Mouse (Mus musculus) neural tube, embryonic 11.5 days (tissue): ENCODE measurements around the gene Mrrf. TPM values are rescaled to one million over a fixed set of nuclear protein-coding genes. Genes with fewer than 3 reads are reported as not detected.

Source experiments
- ATAC-seq: fragments of 200-750 bp; cut with Nextera tagmentation; 2 replicates; pipeline ENCODE4 v1.8.0; 2017; ENCODE audit warnings: moderate number of reproducible peaks, mild to moderate bottlenecking, moderate TSS enrichment, moderate library complexity; ENCODE audit not compliant: insufficient read depth, low FRiP score, low TSS enrichment
- DNase-seq: peaks from one replicate; pipeline ENCODE4 v3.0.0-alpha.2; 2015; ENCODE audit warnings: low spot score
- H3K27ac ChIP-seq: fragments of 300-500 bp; sonication (generic); 2 replicates; pipeline ENCODE4 v1.5.1; 2014; ENCODE audit warnings: low read depth, mild to moderate bottlenecking, low read length
- H3K27me3 ChIP-seq: fragments of 300-500 bp; sonication (generic); 2 replicates; pipeline ENCODE4 v1.6.1; 2014; ENCODE audit warnings: mild to moderate bottlenecking, low read length, mixed read lengths; ENCODE audit not compliant: control insufficient read depth, insufficient read depth
- H3K36me3 ChIP-seq: fragments of 300-500 bp; sonication (generic); 2 replicates; pipeline ENCODE4 v1.6.1; 2014; ENCODE audit warnings: mild to moderate bottlenecking, low read length, moderate library complexity, mixed read lengths; ENCODE audit not compliant: control insufficient read depth, insufficient read depth
- H3K4me1 ChIP-seq: fragments of 300-500 bp; sonication (generic); 2 replicates; pipeline ENCODE4 v1.6.1; 2014; ENCODE audit warnings: low read length, mixed read lengths; ENCODE audit not compliant: control insufficient read depth, insufficient read depth
- H3K4me2 ChIP-seq: fragments of 300-500 bp; sonication (generic); 2 replicates; pipeline ENCODE4 v1.6.1; 2014; ENCODE audit warnings: low read depth, mild to moderate bottlenecking, moderate library complexity
- H3K4me3 ChIP-seq: fragments of 300-500 bp; sonication (generic); 2 replicates; pipeline ENCODE4 v1.5.1; 2014; ENCODE audit warnings: low read depth, low read length
- H3K9ac ChIP-seq: fragments of 300-500 bp; sonication (generic); 2 replicates; pipeline ENCODE4 v1.6.1; 2014; ENCODE audit warnings: mild to moderate bottlenecking, low read length
- H3K9me3 ChIP-seq: fragments of 300-500 bp; sonication (generic); 2 replicates; pipeline ENCODE4 v1.6.1; 2016; ENCODE audit warnings: low read length; ENCODE audit not compliant: control insufficient read depth
- WGBS: fragments of 180-500 bp; shearing (Covaris S2); extraction: QIAGEN DNeasy Blood & Tissue Kit; methylation state at CpG from one replicate; pipeline ENCODE4 v1.1.7; 2014; 5-methylcytosine and 5-hydroxymethylcytosine counted together
- polyA plus RNA-seq: library from polyadenylated mRNA; unstranded; fragments of >200 nt; fragmentation: Nextera tagmentation; extraction: Ambion mirVana; gene quantifications from 2 replicates; pipeline ENCODE4 v1.2.1, GENCODE M21; 2014

Gene Mrrf
- 31.3 and 32.1 TPM in 2 replicates for polyA plus RNA-seq

DNA sequence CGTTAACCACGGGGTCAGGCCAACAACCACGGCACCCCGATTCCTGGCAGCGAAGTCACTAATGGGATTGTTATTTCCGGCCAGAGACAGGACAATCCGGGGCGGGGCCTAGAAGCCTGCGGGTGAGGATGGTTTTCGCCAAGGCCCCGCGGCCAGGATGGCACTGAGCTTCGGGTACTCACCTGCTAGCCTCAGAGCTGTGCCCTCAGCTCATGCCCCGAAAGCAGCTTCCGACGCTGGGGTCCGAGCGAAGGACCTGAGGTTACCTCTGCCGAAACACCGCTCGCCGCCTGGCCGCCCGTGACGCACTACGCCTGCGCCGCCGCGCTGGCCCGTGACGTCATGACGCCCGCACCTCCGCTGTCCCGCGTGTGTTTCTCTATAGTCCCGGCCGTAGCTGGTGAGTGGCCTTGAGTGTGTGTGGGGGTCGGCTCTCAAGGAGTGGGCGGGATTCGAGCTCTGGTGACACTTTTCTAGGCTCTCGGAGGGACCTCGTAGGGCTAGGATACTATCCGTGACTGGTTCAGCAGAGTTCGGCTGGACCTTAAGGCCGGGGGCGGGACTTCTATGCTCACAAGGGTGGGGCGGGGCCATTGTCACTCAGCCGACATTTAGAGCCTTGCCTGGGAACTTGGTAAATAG is at the start of gene Mrrf, which contains the start of gene Rbm18:
TSS of gene Mrrf (plus strand) at position 90 of the 642 bp plus-strand sequence.
TSS of gene Rbm18 (minus strand) at position 474 of the 642 bp plus-strand sequence.
- peak; percentile 98 for ATAC-seq
- Histone ChIP-seq H3K9ac (peak within 1 kb of the TSS; percentile 80), H3K27me3 (no peaks in the 10 kb centered on the region), H3K27ac (0 out of 2 replicates have a peak within 1 kb of the TSS, but pooled peaks have one; percentile 55), H3K4me3 (peak within 1 kb of the TSS; percentile 78), H3K4me2 (peak within 1 kb of the TSS; percentile 64), H3K36me3 (peaks cover 5% of the 10 kb centered on the region), H3K4me1 (peaks cover 5% of the 10 kb centered on the region; the same call in 1 of the 2 replicates), H3K9me3 (no peaks in the 10 kb centered on the region)
- under 1% methylated on average over 50 of the region's 50 CpGs for WGBS
- DNase-seq, result peak; percentile 94

DNA sequence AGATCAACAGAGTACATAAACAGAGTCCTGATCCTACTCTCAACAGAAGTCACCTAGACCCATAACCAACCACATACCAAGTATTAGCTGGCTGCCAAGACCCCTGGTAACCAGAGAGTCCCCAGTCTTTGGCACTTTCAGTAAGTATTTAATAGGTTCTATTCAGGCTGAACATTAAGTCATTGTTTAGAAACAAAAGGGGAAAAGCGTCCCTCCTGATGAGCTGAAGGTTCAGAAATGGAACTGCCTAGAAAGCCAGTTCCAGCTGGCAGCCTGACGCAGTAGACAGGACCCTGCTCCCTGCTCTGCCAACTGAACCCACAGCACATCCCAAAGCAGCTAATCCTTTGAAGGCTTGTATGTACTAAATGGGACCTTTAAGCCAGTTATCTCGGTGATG is 47.0 kb upstream of the Mrrf start:
- WGBS, result 47% methylated on average over 3 of the region's 3 CpGs
- Histone ChIP-seq H3K9ac (no peak overlapping the region), H3K36me3 (no peaks in the 10 kb centered on the region), H3K27me3 (peaks cover 58% of the 10 kb centered on the region), H3K9me3 (no peaks in the 10 kb centered on the region), H3K27ac (no peak overlapping the region), H3K4me3 (no peak overlapping the region), H3K4me1 (peaks cover 6% of the 10 kb centered on the region), H3K4me2 (no peak overlapping the region)
- DNase-seq (no peak), ATAC-seq (no peak)

DNA sequence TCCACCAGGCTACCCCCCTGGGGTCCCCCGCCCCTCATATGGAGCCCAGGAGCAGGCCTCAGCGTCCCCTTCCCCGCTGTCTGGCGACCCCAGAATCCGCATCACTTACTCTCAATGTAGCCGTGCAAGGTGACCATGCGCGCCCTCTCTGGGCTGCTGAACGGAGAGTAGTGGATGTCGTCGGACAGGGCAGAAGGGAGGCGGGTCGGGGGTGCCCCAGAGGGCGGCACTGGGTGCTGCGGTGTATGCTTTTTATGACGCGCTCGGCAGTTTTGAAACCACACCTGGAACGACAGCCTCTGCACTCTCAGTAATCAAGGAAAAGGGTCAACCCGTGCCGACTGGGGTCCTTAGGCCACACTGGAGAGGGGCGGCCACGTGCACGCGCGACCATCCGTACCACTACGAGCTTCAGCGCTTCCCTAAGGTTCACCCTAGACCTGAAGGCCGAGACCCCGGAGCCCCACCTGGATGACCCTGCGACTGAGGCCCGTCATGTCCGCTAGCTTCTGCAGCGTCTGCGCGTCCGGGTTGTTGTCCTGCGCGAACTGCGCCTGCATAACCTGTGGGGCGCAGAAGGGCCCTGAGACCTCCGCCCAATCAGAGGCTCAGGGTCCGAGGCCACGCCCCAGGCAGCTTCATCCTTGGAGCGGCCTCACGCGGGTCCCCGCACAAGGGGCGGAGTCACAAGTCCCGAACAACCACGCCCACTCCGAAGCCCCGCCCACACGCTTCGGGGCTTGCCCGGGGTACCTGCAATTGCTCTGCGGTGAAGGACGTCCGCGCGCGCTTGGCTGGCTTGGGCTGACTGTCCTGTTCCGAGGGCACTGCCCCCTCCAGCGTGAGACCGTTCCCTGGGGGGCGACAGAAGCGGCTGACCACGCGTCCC is 45.1 kb upstream of the Mrrf start:
- no peak overlapping the region for H3K27ac ChIP-seq
- under 1% methylated on average over 69 of the region's 70 CpGs for WGBS

DNA sequence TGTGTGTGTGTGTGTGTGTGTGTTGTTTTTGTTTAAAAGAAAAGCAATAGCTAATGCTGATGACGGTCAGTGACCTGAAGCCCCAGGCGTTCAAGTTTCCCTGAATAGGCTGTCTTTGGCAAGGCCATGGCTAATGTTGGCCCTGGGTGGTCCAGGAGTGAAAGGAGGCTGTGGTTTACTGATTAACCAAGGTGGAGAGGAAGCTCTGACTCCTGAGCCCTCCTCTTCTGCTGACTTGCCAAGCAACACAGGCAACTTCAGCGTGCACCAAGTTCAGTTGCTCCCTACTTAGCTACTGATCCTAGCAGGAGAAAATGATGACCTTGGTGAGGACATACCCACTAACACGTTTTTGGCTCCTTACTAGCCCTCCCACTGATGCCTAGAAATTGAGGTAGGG is 43.4 kb upstream of the Mrrf start:
- Histone ChIP-seq H3K4me1 (peaks cover 6% of the 10 kb centered on the region), H3K4me3 (no peak overlapping the region), H3K9ac (no peak overlapping the region), H3K36me3 (no peaks in the 10 kb centered on the region), H3K27me3 (peaks cover 89% of the 10 kb centered on the region), H3K27ac (no peak overlapping the region), H3K9me3 (no peaks in the 10 kb centered on the region), H3K4me2 (no peak overlapping the region)
- ATAC-seq (no peak), DNase-seq (no peak)
- 2% methylated on average over 4 of the region's 4 CpGs for WGBS

More for the DNA sequence above, 45.1 kb upstream of the Mrrf start:
- Histone ChIP-seq H3K4me3 (peak overlapping the region; percentile 39), H3K4me2 (peak overlapping the region; percentile 69), H3K9ac (no peak overlapping the region), H3K4me1 (peaks cover 6% of the 10 kb centered on the region), H3K36me3 (no peaks in the 10 kb centered on the region), H3K9me3 (no peaks in the 10 kb centered on the region), H3K27me3 (peaks cover 75% of the 10 kb centered on the region)
- ATAC-seq (peak; percentile 92), DNase-seq (peak; percentile 86)

DNA sequence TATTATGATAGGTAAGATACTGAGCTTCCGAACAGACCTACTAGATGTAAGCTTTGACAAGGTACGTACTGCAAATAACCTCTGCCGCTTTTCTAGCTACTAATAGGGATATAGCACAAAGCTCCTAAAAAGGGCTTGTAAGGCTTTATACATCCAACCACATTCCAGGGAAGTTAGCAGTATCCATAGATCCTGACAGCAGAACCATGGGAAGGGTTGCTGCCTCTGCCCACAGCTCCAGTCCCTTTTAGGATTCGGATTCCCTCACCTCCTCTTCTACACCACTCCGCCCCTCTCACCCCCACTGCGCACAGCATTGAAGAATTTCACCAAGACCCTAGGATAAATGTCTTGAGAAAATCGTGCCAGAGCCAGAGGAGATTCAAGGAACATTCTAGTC is 42.9 kb upstream of the Mrrf start:
- Histone ChIP-seq H3K27ac (no peak overlapping the region), H3K9ac (no peak overlapping the region), H3K4me3 (no peak overlapping the region), H3K36me3 (no peaks in the 10 kb centered on the region), H3K4me1 (peaks cover 6% of the 10 kb centered on the region), H3K9me3 (no peaks in the 10 kb centered on the region), H3K4me2 (no peak overlapping the region), H3K27me3 (peaks cover 95% of the 10 kb centered on the region)
- WGBS, result 12% methylated on average over 7 of the region's 7 CpGs
- DNase-seq, result no peak
- no peak for ATAC-seq

DNA sequence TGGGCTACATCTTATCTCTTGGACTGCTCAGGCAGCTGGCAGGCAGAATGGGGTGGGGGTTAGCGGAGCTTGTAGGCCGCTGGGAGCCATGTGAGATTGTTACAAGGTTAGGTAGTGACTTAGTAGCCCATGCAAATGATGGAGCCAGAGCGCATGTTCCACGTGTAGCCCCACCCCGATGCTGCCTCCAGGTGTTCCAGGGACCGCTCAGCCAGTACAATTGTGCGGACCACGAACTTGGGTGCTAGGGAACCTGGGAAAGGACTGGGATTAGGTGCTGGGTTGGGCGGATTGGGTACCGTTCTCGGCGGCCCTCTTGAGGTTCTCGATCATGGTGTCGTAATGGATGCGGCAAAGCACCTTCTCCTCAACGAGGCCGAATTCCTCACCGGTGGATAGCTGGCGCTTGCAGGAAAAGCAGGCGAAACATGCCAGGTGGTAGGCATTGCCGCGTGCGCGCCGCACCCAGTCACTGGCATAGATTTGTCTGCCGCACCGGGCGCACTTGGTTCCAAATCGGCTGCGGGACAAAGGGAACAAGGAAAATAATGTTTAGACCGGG is 42.2 kb upstream of the Mrrf start:
- Histone ChIP-seq H3K27ac (no peak overlapping the region), H3K9ac (no peak overlapping the region), H3K4me3 (no peak overlapping the region), H3K36me3 (no peaks in the 10 kb centered on the region), H3K9me3 (no peaks in the 10 kb centered on the region), H3K27me3 (peaks cover 100% of the 10 kb centered on the region), H3K4me1 (peaks cover 6% of the 10 kb centered on the region), H3K4me2 (no peak overlapping the region)
- no peak for DNase-seq
- no peak for ATAC-seq
- WGBS, result 3% methylated on average over 31 of the region's 31 CpGs

DNA sequence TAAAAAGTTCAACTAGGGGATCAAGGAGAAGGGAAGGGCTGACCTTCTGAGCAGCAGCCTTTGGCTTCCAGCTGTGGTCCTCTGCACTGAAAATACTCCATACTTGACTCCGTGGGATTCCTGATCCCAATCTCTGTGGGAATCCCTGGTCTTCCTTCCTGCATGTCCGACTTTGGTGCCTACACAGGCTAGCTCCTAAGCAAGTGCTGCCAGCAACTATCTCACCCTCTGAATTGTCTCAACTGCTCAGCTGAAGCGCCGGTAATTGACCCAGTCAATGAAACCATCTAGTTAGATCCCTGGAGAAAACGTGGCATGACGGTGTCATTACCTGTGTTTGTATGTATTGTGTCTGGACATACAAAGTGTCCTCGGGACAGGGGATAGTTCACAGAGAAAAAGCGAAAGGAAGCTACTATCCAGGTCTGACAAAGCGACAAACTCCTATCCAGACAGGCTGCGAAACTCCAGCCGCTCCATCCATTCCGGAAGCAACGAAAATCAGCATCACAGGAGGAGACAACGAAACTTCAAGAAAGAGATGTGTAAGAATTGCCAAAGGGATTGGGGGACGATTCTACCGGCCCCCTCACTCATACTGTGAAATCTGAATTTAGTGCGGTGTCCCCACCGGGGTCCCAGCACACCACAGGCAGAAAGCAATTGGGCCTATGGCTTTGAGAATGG is 38.9 kb upstream of the Mrrf start:
- Histone ChIP-seq H3K4me3 (no peak overlapping the region), H3K4me2 (no peak overlapping the region), H3K9ac (no peak overlapping the region), H3K27ac (no peak overlapping the region), H3K9me3 (no peaks in the 10 kb centered on the region), H3K36me3 (no peaks in the 10 kb centered on the region), H3K27me3 (peaks cover 100% of the 10 kb centered on the region), H3K4me1 (0 out of 2 replicates have a peak, but pooled peaks cover under 1% of the 10 kb centered on the region)
- WGBS, result 1% methylated on average over 18 of the region's 18 CpGs
- DNase-seq, result peak; percentile 47
- no peak for ATAC-seq

DNA sequence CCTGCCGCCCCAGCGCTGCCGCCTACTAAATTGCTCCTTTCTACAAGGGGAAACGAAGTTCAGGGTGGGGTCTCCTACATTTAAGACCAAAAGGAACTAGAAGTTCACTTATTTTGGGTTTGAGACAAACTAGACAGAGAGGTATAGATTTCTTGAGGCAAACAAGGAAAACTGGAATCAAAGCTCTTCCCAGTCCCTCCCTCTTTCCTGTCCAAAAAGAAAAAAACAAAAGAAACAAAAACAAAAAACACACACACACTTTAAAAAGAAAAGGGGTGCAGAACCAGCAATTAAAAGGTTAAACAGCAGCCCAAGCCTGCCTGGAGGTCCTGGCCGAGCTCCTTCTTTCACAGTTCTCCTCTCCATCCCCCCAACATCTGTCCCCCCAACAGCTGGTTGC is 38.2 kb upstream of the Mrrf start:
- WGBS, result 4% methylated on average over 5 of the region's 5 CpGs
- peaks cover 100% of the 10 kb centered on the region for H3K27me3 ChIP-seq
- H3K4me2 ChIP-seq, result no peak overlapping the region
- no peak overlapping the region for H3K27ac ChIP-seq
- no peak overlapping the region for H3K4me3 ChIP-seq
- no peak overlapping the region for H3K9ac ChIP-seq
- H3K9me3 ChIP-seq, result no peaks in the 10 kb centered on the region
- H3K4me1 ChIP-seq, result 0 out of 2 replicates have a peak, but pooled peaks cover 2% of the 10 kb centered on the region
- DNase-seq (no peak), ATAC-seq (no peak)
- H3K36me3 ChIP-seq, result no peaks in the 10 kb centered on the region
